Mouse (Mus musculus) MEL (cell line): ENCODE data around the gene Ror2.

Experiments used
- CTCF ChIP-seq, 3 experiments: IDR thresholded peaks in 2 of 3; conservative IDR thresholded peaks in 1 of 3; 2 replicates each; pipeline ENCODE4 v1.5.1; 2011 to 2012; ENCODE audit warnings: low read length in 3 of 3, low read depth in 2 of 3, mild to moderate bottlenecking in 2 of 3, improper control_type of control experiment in 1 of 3, inconsistent platforms in 1 of 3, mixed read lengths in 1 of 3, moderate library complexity in 1 of 3; ENCODE audit not compliant: control insufficient read depth in 1 of 3, insufficient read depth in 1 of 3, poor library complexity in 1 of 3, severe bottlenecking in 1 of 3
- POLR2A ChIP-seq, 2 experiments: IDR thresholded peaks; 2 replicates each; pipeline ENCODE4 v1.6.1; 2011 to 2012; ENCODE audit warnings: low read length in 2 of 2, mild to moderate bottlenecking in 2 of 2, control low read depth in 1 of 2, improper control_type of control experiment in 1 of 2, low read depth in 1 of 2, moderate library complexity in 1 of 2; ENCODE audit not compliant: control insufficient read depth in 1 of 2, insufficient read depth in 1 of 2, poor library complexity in 1 of 2
- RAD21 ChIP-seq: IDR thresholded peaks from 2 replicates; pipeline ENCODE4 v1.6.1; 2011; ENCODE audit warnings: mild to moderate bottlenecking, low read depth, low read length, improper control_type of control experiment
- USF2 ChIP-seq, 2 experiments: IDR thresholded peaks; 2 replicates each; pipeline ENCODE4 v1.6.1; 2011 to 2012; ENCODE audit warnings: improper control_type of control experiment in 2 of 2, low read length in 2 of 2, borderline replicate concordance in 1 of 2, inconsistent platforms in 1 of 2, low read depth in 1 of 2, mild to moderate bottlenecking in 1 of 2; ENCODE audit not compliant: insufficient read depth in 1 of 2

DNA sequence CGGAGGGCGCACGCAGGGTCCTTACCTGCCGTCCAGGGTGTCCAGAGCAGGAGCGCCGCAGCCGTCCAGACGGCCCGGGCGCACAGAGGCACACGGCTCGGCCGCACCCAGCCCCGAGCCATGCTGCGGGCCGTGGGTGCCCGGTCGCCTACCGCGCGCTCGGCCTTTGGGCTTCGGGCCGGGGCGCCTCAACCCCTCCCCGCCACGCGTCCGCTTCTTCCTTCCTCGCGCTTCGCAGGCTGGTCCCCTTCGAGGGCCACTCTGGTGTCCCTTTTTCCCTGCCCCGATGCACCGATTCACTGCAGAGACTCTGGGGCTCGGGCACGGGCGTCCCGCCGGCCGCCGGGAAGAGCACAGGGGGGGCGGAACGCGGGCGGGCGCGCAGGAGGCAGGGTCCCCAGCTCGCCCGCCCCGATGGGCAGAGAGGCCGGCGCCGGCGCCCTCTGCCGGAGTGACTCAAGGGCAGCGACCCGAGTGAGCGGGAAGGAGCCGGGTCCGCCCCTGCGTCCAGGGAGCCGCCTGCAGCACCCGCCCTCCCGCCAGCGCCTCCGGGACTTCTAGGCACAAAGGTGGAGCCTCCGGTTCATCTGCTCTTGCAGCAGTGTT lies at the start of gene Ror2:
- TF ChIP-seq USF2 (IDR thresholded peaks at IDR 0.05; ENCODE audit: borderline replicate concordance in 1 of 2, insufficient read depth in 1 of 2, low read depth in 1 of 2, low read length in 2 of 2): no peak
- no peak for TF ChIP-seq POLR2A (IDR thresholded peaks at IDR 0.05; ENCODE audit: control insufficient read depth in 1 of 2, insufficient read depth in 1 of 2, low read depth in 1 of 2, low read length in 2 of 2, poor library complexity in 1 of 2)
- no peak for TF ChIP-seq RAD21
- no peak for TF ChIP-seq CTCF (IDR thresholded peaks at IDR 0.05 in 2 of 3, conservative IDR thresholded peaks at IDR 0.05 in 1 of 3; ENCODE audit: control insufficient read depth in 1 of 3, insufficient read depth in 1 of 3, low read depth in 2 of 3, low read length in 3 of 3, poor library complexity in 1 of 3, severe bottlenecking in 1 of 3)
